Mouse (Mus musculus) retina, embryonic 14.5 days (tissue): ENCODE measurements around the gene Ankrd60.

Experiments used
- DNase-seq: peaks from one replicate; pipeline ENCODE4 v3.0.0-alpha.2; 2015; ENCODE audit warnings: low spot score

Gene Ankrd60

DNA sequence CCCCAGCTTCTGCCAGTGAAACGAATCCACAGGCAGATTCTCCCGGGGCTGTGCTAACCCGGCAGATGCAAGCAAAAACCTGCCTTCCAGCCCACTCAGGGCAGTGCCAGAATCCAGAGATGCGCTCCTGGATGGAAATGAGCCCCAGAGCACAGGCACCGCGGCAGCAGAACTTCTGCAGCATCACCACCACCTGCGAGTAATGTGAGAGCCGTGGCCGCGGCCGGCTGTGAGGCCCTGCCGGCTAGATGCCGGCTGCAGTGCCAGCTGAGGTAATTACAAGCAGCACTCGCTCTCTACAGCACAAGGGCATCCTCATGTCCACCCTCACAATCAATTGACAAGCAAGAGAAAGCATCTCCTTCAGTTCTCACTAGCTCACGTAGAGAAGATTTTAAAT is 6.2 kb upstream of the Ankrd60 start:
- DNase-seq, result no peak

DNA sequence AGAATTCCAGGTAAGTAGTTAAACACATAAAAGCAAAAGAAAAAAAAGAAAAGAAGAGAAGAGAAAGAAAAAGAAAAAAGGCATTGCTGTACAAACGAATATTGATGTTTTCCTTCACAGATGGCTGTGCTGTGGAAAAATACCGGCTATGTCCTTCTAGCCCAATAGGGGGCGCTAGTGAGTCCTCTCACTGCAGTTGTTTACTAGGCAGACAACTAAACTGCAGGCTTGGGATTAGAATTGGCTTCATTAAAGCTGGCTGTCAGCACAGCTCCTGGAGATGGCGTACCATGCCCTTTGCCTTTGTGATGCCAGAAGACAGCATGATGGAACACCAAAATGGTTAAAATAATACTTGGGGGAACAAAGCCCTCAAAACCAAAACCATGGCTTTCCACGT is 5.3 kb upstream of the Ankrd60 start:
- DNase-seq, result peak; percentile 81

DNA sequence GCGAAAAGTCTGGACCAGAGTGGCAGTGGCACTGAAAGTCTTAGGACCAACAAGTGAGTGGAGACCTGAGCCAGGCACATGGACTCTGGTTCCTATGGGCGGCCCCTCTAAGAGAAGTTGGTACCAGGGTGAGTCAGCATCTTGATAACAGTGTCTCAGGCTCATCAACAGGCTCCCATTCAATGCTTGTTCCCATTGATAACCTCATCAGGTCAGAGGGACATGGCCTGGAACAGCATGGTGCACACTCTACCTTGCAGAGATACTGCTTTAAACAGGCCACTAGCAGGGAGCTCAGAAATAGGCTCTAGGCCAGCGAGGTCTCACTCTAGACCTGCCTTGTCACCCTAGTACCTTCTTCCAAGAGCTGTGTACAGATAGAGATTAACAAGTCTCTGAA is 4.7 kb upstream of the Ankrd60 start:
- DNase-seq, result no peak

GRCm38 (mm10) chr2:173581096-173581495 is 2.9 kb upstream of the Ankrd60 start:
- peak; percentile 64 for DNase-seq

DNA sequence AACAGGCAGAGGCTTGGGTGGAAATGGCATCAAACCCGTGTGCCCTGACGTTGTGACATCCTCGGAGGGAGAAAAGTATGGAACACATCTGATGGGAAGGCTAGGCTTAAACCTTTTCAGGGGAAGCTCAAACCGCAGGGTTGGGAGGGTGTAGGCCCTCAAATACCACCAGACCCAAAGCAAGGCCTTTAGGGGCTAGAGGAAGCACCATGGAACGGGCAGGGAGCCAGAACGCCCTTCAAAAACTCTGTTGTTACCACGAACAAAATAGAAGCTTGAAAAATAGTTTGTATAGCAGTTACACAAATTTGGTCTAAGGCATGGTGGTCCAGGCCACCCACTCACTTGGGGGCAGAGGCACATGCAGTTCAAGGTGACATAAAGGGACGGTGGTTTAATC is 430 bp upstream of the Ankrd60 start:
- no peak for DNase-seq

- DNase-seq, result no peak
These were observed 14.0 kb downstream of the Ankrd60 start for GRCm38 (mm10) chr2:173564179-173564578.

DNA sequence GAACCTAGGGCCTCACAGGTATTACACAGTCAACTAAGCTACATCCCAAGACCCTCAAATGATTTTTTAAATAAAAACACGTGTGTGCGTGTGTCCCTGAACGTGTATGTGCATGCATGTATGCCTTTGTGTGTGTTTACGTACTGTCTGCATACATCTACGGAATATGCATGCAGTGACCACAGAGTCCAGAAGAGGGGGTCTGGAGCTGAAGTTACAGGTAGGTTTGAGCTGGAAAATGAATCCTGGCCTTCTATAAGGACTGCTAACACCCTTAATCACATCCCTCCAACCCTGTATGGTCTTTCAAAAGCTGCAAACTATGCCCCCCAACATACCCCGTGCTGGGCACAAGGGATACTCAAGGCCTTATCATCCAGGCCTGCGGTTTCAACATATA is 14.8 kb downstream of the Ankrd60 start:
- DNase-seq, result peak; percentile 50

GRCm38 (mm10) chr2:173561851-173562442 is 16.2 kb downstream of the Ankrd60 start:
- DNase-seq, result peak; percentile 87

DNA sequence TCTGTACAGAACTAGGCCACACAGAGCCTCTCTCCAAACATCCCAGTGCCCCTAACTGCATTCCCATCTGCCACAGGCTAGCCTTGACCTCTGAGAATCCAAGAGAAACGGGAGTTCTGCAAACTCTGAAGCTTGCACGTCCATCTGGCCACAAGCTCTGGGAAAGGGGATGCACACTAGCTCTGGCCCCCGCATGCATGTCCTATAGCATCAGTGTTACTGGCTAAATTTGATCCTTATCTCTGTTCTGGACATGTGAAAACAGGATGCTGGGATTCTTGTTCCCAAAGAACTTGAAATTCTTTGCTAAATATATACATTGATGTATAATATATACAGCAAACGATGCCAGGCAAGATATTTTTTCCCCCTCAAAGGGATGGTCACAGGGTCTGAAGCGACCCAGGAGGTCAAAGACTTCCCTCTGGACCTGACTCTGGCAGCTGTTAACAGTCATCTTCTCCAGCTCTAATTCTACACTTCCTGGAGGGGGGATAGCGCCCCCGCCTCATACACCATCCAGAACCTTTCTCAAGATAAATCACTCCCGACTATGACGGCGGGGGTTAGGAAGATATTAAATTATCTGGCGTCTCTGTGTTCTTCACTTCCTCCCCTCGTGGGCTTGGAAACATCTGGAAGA is 19.3 kb downstream of the Ankrd60 start:
- no peak for DNase-seq

DNA sequence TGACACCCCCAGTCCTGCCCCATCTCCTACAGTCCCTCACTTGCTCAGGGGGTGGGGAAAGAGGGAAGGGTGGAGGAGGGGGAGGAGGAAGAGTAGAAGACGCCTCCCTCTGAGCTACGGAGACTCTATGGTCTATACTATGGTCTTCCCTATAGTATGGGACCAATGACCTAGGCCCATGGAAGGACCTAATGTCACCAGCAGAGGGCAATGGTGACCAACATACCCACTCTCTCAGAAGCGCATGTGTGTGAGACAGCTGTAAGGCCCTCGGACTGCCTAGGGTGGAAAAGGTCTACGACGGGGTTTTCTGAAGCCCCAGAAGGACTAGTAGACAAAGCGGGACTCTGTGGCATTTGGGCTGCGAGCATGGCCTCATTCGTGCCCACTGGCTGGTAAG is 24.3 kb downstream of the Ankrd60 start:
- DNase-seq, result peak; percentile 70

GRCm38 (mm10) chr2:173550681-173551080 is 27.5 kb downstream of the Ankrd60 start:
- no peak for DNase-seq

DNA sequence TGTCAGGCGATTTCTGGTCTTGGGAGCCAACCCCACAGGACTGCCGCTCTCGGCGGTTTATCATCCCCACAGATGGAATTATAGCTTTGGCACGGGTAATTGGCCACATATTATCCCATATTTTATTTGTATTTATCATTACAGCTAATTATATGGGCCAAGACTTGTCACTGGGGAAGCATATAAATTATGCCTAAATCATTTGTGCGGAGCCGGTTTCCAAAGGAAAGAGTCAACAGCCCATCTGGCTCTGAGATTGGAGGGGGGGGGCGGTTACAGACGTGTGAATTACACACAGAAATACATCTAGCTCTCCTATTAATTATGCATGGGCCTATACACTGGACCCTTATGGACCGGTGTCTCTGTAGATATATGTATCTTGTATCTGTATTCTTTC is 28.9 kb downstream of the Ankrd60 start:
- DNase-seq, result no peak

DNA sequence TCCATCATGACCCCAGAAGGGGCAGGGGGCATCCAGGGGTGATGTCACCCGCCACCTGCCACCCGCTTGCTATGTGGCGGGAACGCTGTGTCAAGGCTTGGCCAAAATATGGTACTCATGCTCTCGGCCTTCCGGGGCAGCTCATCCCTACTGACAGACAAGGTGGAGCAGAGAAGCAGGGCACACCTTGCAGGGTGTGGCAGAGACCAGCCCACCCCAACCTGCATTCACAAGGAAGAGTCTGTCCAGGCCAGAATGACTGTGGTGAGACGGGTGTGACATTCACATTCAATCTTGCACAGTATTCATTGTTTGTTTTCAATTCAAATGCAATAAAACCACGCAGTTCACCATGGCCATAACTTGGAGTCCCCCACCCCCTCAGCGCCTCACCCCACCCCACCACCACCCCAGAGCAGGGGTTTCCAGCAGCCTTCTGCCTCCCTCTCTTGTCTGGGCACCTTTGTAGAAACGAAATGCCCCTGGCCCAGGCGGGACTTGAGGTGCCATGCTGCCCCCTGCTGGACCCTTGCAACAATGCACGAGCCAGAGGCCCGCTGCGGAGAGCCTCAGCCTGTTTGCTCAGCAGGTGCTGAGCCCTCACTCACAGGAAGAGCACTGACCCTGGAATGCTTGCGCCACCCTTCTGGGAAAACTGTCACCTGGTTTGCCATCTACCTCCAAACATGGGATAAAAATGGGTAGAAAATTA is 32.0 kb downstream of the Ankrd60 start:
- DNase-seq, result peak; percentile 95

- no peak for DNase-seq
These were observed 35.4 kb downstream of the Ankrd60 start for GRCm38 (mm10) chr2:173542716-173543115.

DNA sequence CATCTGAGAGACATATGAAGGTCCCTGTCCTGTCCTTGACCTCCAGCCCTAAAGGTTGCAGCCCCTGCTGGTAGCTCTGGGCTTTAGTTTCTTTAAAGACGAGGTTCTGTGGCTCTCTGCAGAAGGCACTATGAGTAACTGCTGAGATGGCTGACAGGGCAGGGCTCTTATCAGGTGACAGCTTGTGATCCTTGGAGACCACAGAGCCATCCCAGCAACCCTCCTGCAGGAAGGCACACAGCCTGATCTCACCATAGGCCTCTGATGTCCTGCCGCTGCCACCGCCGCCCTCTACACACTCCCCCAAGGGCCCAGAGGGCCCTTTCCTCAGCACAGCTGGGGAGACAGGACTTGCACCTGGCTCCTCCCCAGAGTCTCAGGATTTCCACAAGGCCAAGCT is 36.4 kb downstream of the Ankrd60 start:
- no peak for DNase-seq

DNA sequence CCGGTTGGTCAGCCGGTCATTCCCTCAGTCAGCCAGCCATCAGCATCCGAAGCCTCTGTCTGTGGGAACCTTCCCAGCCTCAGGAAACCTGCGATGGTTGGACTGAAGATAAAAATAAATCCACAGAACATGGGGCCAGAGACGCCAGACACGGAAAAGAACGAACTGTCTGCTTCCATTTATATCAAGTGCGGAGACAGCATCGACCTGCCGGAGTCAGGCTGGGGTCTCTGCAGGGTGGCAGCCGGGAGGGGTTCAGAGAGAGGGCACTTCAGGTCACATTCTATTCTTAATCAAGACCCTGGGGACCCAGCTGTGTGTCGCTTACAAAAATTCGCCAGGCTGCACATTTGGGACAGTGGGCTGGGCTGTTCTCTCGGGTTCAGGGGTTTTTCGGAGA is 38.4 kb downstream of the Ankrd60 start:
- DNase-seq, result peak; percentile 75

DNA sequence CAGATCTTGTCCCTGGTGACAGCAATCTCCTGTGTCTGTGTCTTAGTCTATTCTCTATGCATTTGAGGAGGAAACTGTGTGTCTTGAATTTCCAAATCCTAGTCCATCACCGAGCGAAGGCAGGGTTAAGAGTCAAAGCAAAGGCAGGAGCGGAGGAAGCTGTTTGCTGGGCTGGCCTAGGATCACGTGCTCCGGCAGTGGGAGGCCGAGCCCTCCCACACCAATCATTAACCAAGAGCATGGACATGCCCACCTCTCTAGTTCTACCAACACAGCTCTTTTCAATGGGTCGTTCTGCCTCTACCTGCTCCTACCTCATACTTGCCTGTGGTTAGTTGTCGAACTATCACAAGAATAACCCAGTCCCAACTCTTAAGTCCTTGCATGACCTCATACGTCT is 42.3 kb downstream of the Ankrd60 start:
- DNase-seq, result no peak

DNA sequence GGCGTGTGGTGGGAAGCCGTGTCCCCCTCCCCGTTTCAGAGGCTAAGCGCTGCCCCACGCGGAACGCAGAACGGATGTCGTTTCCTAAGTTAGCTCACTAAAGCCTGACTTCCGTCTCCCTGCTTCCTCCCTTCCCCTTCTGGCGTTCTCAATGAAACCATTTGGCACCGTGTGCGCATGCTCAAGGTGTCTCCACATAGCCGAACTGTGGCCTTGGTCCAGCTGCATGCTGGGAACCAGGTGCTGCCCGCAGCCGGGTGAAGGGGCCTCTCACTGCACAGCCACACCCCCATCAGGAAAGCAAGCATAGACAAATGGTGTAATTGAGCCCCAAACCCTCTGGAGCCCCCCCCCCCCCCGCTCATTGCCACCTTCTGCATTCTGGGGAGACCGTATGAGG is 42.8 kb downstream of the Ankrd60 start:
- no peak for DNase-seq

DNA sequence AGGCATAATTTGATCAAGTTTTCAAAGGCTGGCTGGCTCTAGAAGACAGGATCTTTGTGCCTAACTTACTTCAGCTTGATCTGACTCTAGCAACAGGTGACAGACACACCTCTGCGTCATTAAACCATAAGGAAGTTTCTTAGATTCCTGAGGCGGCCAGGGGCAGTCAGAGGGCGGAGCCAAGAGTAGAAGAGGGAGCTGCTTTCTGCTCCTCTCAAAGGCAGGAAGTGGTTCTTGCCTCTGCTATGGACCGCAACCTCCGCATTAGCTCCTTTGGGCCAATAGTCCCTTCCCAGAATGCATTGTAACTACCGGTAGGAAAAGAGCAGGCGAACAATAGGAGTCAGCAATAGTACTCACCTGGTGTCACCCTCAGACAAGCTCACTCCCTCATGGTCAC is 43.6 kb downstream of the Ankrd60 start:
- no peak for DNase-seq

GRCm38 (mm10) chr2:173532711-173533462 is 45.3 kb downstream of the Ankrd60 start:
- DNase-seq, result no peak

DNA sequence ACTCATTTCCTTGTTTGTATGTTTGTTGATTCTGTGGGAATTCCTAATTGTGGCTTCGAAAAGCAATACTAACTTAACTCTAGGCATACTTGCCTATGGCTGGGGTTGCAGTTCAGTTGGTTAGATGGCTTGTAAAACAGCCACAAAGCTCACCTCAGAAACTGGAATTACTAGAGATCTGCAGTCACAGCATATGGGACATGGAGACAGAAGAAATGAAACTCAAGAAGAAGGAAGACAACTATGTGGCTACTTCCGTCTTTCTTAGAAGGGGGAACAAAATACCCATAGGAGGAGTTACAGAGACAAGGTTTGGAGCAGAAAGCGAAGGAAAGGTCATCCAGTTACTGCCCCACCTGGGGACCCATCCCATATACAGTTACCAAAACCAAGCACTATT is 49.7 kb downstream of the Ankrd60 start:
- no peak for DNase-seq

DNA sequence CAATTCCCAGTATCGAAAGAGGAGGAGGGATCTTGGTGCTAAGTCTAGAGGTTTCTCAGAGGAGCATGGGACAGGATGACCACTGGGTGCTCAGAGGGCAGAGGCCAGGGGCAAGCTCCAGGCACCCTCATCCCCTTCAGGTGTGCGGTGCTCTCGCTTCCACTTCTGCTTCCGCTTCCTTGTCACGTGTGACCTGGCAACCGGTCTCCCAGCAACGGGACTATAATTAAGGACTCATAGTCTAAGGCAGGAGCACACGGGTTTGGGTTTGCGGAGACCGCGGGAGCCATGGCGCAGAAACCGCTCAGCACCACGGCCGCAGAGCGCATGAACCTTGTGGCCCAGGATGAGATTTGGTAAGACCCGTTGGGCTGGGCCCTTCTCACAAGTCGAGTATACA is 55.8 kb downstream of the Ankrd60 start, which contains the start of gene 1700021F07Rik:
1700021F07Rik (plus strand) TSS at position 211 of the 400 bp plus-strand sequence.
- DNase-seq, result no peak
